Mouse (Mus musculus) heart, postnatal 0 days (tissue): ENCODE data around the gene Ccdc188.

Experiments
- CTCF ChIP-seq: IDR thresholded peaks from 2 replicates; pipeline ENCODE4 v1.5.1; 2016; ENCODE audit warnings: antibody characterized with exemption, control low read depth, low read depth
- EP300 ChIP-seq: IDR thresholded peaks from 2 replicates; pipeline ENCODE4 v1.6.1; 2016; ENCODE audit warnings: antibody characterized with exemption, low read depth

- peak; percentile 99 for TF ChIP-seq CTCF
- no peak for TF ChIP-seq EP300
Measured at GRCm38 (mm10) chr16:18211417-18212171, 6.1 kb upstream of the Ccdc188 start.
